Mouse (Mus musculus) gastrocnemius, adult 2 months (tissue): Measurements from ENCODE around the gene Barx2. TPM values are rescaled to one million over a fixed set of nuclear protein-coding genes. Genes with fewer than 3 reads are reported as not detected.
A peak's percentile ranks its signal among the peaks of the same experiment; 100 is the strongest.

Source experiments
- DNase-seq: peaks from one replicate; pipeline ENCODE4 v3.0.0; 2022
- H3K27ac ChIP-seq: fragments of 200-600 bp; 2 replicates; pipeline ENCODE4 v1.8.1; 2022; ENCODE audit warnings: mild to moderate bottlenecking
- H3K4me3 ChIP-seq: fragments of 200-600 bp; 2 replicates; pipeline ENCODE4 v1.8.1; 2022; ENCODE audit warnings: mild to moderate bottlenecking, moderate library complexity
- CTCF ChIP-seq: fragments of 200-600 bp; IDR thresholded peaks from 2 replicates; pipeline ENCODE4 v1.8.1; 2022; ENCODE audit warnings: antibody characterized with exemption, mild to moderate bottlenecking, moderate library complexity
- intact Hi-C: fragments of 180-260 bp; cut with DNase I; formaldehyde crosslinking; loops from one replicate; pipeline ENCODE4 v1.15.1; 2025
- total RNA-seq, 2 experiments: library from RNA; stranded (reverse); gene quantifications; 2 replicates each; pipeline ENCODE4 v1.2.3; 2021

Gene Barx2
- total RNA-seq, 2 experiments from 2014 or later = 13.7 to 35.5 TPM

DNA sequence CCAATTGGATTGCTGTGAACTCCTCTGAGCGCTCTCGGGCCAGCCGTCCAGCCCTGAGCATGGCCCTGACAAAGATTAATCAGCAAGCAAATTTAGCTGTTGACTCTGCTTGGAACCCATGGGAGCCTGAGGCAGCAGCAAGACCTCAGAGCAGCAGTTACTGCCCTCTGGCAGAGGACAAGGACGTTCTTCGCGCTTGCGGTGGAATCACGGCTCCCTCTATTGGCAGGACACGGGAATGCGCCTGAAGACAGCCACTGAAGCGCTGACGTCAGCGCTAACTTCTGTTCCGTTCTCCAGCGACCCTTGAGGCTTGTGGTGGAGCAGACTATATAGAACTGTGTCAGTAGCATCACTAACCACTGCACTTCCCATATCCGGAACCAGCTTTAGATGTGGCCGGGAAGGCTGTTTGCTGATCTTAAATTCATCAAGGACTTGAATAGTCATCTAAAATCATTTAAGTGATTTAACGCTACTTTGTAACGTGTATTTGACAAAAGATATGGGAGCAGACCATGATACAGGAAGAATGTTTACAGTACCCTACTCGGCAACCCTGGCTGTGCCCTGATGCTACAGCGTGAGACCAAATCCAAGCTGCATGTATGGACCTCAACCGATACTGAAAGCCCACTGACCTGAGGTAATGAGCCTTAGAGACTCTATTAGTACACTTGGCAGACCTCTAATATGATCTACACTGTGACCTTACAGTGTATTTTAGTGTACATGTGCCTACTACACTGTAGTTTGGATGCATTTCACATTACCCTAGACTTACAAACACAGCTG is 12.8 kb upstream of the Barx2 start:
- peak; percentile 88 for DNase-seq
- H3K27ac ChIP-seq = peak overlapping the region; percentile 56
- intact Hi-C loops = loop anchor here (1.0 kb wide), 2 partner anchors 349 to 367 kb away; no protein-coding TSS in a partner anchor

DNA sequence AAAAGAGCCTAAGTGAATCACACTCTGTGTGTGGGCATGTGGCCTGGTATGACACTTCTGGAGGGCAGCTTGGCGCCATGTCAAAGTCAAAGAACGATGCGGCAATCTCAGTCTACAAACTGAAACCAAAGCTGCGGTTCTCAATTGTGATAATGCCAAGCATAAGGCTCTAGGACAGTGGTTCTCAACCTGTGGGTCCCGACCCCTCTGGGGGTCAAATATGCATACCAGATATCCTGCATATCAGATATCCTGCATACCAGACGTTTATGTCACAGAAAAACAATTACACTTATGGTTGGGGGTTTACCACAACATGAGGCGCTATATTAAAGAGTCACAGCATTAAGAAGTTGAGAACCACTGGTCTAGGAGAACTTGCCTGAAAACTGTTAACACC is 10.3 kb upstream of the Barx2 start:
- TF ChIP-seq CTCF = no peak
- intact Hi-C loops = no loop called here
- H3K4me3 ChIP-seq = no peak overlapping the region
- peak; percentile 28 for DNase-seq
- H3K27ac ChIP-seq = no peak overlapping the region

More for the DNA sequence above, 12.8 kb upstream of the Barx2 start:
- no peak; the same call in 1 of the 2 replicates for TF ChIP-seq CTCF
- H3K4me3 ChIP-seq = no peak overlapping the region

DNA sequence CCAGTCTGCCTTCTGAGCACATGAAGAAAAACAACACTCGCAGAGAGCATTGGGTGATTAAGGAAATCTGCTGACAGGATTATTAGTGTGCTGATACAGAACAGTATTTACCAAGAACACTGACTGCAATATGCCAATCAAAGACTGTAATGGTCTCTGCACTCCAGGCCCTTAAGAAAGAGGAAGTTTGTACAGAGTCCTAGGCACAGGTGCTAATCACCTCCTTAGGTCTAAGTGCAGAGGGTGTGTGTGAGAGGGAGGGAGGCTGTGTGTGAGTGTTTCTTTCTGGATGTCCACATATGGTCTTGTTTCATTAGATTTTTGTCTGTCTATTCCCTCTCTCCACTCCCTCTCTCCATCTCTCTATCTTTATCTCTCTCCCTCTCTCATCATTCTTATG is 6.5 kb upstream of the Barx2 start:
- Histone ChIP-seq H3K4me3 (no peak overlapping the region), H3K27ac (no peak overlapping the region)
- intact Hi-C loops = no loop called here
- TF ChIP-seq CTCF = no peak
- no peak for DNase-seq

DNA sequence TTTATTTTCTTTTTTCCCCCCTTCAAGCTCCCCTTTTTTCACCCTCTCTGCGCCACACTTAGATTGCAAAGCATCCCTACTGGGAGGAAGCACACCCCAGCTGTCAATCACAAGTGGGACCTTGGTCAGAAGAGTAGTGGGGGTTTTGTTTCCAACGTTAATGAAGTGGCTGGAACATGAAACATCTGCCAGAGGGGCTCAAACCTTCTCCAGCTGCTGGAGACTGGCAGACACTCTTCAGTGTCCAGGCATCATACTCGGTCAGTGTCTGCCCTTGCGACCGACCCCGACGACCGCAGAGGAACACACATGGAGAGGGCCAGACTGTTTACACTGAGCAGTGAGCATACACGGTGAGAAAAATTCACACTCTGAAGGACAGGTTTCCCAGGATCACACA is 3.2 kb upstream of the Barx2 start:
- intact Hi-C loops = no loop called here
- no peak for DNase-seq
- Histone ChIP-seq H3K4me3 (no peak overlapping the region), H3K27ac (no peak overlapping the region)
- no peak for TF ChIP-seq CTCF

DNA sequence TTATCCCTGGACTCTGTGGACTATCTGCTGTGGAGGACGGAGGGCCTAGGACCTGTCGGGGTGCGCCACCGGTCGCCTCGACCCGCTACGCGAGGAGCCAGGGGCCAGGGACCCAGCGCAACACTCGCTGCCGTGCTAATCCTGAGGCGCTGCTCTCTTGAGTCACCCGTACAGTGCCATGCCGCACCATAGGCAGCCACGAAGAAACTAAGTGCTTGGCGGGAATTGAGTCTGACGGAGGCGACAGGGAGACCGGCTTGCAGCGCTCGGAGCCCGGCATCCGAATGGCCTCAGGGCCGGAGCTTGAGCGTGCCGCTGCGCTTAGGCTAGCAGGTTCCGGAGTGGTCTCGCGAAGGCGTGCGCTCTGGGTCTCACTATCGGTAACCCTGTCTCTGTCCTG is 1.6 kb upstream of the Barx2 start:
- Histone ChIP-seq H3K4me3 (peak overlapping the region; percentile 74), H3K27ac (peak overlapping the region; percentile 74)
- intact Hi-C loops = loop anchor here (2.0 kb wide), 1 partner anchor 338 kb away; no protein-coding TSS in a partner anchor
- peak; percentile 34 for DNase-seq
- no peak for TF ChIP-seq CTCF

DNA sequence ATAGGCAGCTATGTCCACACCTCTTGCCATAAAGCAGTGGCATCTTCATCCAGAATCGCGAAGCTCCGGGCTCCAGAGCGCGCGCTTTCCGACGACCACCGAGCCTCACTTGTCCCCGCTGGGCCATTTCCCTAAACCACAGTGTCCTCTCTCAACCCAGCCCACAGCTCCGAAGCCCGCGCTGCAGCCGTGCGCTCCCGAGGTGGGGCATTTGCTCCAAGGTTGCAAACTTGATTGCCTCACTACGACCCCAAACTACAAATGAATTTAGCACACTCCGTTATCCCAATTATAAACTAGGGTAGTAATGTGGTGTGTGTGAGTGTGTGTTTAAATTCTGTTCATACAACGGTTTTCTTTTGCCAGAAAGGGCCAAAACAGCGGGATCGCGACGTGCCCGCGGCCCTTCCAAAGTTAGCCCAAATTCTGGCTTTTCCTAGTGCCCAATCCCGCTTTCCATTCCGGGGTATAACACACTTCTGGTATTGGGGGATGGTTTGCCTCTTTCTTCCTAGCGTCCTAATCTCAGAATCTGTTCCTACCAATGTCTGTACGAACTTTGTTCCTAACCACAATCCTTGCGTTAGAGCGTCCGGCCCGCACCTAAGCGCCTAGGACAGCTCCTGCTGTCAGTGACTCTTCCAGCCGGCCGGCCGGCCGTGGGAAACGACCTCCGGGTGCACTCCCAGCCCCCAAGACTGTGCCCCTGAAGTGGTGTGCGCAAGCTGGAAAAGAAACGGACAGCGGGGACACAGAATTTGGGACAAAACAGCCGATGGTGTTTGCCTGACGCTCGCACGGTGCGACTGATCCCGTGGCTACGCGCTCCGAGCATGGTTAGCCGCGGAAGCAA is 703 bp upstream of the Barx2 start:
- Histone ChIP-seq H3K4me3 (peak overlapping the region; percentile 74), H3K27ac (peak overlapping the region; percentile 74)
- DNase-seq = peak; percentile 21
- no peak for TF ChIP-seq CTCF
- intact Hi-C loops = loop anchor here (2.0 kb wide), 1 partner anchor 337 kb away; no protein-coding TSS in a partner anchor

DNA sequence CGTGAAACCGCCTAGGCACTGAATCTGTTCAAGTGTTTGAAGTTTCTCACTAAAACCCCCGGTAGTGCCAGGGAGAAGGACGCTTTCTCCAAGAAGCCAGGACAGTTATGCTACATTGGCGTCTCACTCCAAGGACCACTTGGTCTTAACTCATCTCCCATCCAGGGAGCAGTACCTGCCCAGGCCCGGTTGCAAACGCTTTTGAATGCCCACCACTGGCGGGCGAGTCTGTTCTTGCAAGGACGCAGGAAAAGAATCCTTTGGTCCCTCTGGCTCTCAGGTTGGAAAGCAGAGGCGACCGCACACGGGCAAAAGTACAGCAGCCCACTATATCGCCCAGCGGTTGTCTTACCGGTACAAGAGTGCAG is 725 bp downstream of the Barx2 start:
- no peak for TF ChIP-seq CTCF
- intact Hi-C loops = no loop called here
- peak overlapping the region; percentile 74 for H3K4me3 ChIP-seq
- DNase-seq = no peak
- peak overlapping the region; percentile 74 for H3K27ac ChIP-seq

DNA sequence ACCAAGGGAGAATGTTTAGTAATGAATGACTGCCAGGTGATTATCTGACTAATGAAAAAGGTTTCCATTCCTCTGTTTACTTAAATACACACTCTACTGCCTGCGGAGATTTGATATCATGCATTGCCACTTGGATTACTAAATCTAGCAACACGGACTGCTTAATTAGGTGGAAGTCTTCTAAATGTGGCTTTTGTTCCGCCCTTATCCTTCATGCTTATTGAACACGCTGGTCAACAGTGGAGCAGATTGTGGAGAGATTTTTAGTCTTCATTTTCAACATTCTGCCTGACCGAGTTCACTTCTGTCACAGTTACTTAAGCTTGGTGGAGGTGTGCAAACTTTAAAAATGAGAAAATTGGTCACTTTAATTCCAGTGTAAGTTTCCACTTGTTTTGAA is 3.0 kb downstream of the Barx2 start:
- intact Hi-C loops = no loop called here
- Histone ChIP-seq H3K27ac (no peak overlapping the region), H3K4me3 (peak overlapping the region; percentile 74; the same call in 1 of the 2 replicates)
- DNase-seq = no peak
- no peak for TF ChIP-seq CTCF

DNA sequence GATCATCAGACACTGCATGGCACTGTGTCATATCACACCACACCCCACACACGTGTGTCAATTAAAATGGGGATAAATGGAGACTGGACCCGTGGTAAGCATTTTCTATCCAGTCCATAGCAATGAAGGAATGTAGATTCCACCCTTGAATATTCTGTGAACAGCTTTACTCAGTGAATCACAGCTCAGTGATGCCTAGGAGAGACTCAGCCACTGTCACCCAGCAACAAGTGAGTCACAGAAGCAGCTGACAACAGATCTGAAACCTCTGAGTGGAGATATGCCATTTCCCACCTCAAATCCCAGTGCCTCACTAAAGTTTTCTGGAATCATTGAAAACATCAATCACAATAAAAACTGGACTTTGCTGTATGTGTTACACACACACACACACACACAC is 11.5 kb downstream of the Barx2 start:
- no peak overlapping the region for H3K4me3 ChIP-seq
- intact Hi-C loops = no loop called here
- no peak overlapping the region for H3K27ac ChIP-seq
- TF ChIP-seq CTCF = no peak
- no peak for DNase-seq

DNA sequence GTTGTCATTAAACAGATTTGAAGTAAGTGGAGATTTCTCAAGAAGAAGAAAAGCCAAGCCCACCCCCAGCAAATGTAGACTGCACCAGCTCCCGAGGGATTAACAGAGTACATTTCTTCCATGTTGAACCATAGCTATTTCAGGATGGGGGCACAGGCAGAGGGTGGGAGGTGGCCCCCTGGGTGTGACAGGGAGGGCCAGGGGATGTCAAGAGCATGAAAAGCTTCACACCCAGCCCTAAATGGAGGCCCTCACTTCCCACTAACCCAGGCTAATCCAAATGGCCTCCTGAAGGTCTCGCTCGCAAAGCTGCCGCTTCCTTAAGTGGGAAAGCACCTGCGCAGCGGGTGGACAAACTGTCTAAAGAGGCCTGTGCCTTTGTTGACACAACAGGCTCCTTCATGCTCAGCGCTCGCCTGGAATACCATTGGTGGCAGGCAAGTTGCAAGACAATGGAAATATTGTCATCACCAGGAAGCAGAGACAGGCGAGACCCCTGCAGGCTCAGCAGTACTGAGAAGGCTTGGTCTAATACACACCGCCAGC is 18.4 kb downstream of the Barx2 start:
- no peak for DNase-seq
- intact Hi-C loops = no loop called here
- no peak for TF ChIP-seq CTCF
- no peak overlapping the region for H3K27ac ChIP-seq
- H3K4me3 ChIP-seq = no peak overlapping the region

DNA sequence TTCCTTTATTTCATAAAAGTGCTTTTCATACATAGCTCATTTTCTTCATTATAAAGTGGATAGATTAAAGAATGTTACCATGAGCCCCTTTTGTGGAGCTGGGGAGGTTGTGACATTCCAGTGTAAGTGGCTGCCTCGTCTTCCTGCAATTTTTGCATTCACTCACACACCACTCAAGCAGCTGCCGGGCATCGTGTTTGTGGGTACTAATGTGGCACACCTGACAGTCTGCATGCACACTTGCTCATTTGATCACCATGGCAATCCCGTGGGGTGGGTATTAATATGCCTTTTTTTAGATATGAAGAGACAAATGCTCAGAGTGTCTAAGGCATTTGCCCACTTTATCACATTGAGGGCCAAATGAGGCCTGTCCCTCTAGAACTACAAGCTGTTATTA is 24.9 kb downstream of the Barx2 start:
- DNase-seq = no peak
- intact Hi-C loops = no loop called here
- no peak overlapping the region for H3K4me3 ChIP-seq
- no peak for TF ChIP-seq CTCF
- no peak overlapping the region for H3K27ac ChIP-seq

DNA sequence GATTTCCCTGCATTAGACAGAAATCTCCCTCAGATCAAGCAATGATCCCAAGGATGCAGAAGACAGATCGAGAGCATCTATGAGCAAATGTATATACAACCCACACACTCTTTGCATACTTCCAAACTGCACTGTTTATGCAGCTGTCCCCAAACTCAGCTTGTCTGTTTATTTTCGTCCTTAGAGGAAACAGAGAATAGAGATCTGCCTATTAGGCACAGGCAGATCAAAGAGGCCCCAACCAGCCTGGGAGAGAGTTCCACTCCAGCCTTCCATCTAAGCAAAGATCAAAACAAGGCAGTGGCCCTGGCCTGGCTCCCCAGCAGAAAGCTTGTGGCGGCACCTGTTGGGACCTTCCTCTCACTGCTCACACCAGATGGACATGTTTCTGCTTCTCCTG is 27.0 kb downstream of the Barx2 start:
- TF ChIP-seq CTCF = no peak
- Histone ChIP-seq H3K27ac (no peak overlapping the region), H3K4me3 (no peak overlapping the region)
- intact Hi-C loops = no loop called here
- no peak for DNase-seq

DNA sequence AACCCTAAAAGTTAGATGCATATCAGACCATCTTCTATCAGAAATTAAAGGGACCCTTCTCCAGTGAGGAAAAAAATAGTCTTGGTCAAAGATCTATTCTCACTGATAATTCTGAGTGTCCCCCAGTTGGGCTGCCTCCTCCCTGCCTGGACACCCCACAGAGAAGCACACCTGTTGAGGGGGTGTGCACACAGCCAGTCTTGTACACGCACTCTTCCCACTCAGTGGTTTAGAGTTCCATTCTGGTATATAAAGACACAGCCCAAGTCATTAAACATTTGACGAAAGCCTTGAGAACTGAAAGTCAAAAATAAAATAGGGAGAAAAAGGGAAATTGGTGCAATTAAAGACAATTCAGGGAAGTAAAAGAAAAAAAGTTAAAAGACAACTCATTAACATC is 30.9 kb downstream of the Barx2 start:
- Histone ChIP-seq H3K4me3 (no peak overlapping the region), H3K27ac (no peak overlapping the region)
- no peak for DNase-seq
- TF ChIP-seq CTCF = no peak
- intact Hi-C loops = no loop called here
